Mouse (Mus musculus) heart, embryonic 16.5 days (tissue): ENCODE data around the gene Mia3. TPM values are rescaled to one million over a fixed set of nuclear protein-coding genes. Genes with fewer than 3 reads are reported as not detected.
"Not testable (repeated sequence)": the region's sequence is repeated elsewhere in the genome, so short reads cannot be mapped to it uniquely, and the experiment has no call there.

Source experiments
- ATAC-seq: fragments of 200-750 bp; cut with Nextera tagmentation; replicated peaks from 2 replicates; pipeline ENCODE4 v1.8.0; 2017; ENCODE audit warnings: moderate number of reproducible peaks; ENCODE audit not compliant: insufficient read depth, low FRiP score; ENCODE audit errors: extremely low read depth
- H3K27ac ChIP-seq: fragments of 300-500 bp; sonication (generic); 2 replicates; pipeline ENCODE4 v1.5.1; 2014; ENCODE audit warnings: mild to moderate bottlenecking, low read length, control low read depth, moderate library complexity
- H3K27me3 ChIP-seq: fragments of 300-500 bp; sonication (generic); 2 replicates; pipeline ENCODE4 v1.6.1; 2014; ENCODE audit warnings: low read length, mixed read lengths; ENCODE audit not compliant: control insufficient read depth, insufficient read depth
- H3K36me3 ChIP-seq: fragments of 300-500 bp; sonication (generic); 2 replicates; pipeline ENCODE4 v1.6.1; 2014; ENCODE audit not compliant: control insufficient read depth, insufficient read depth
- H3K4me1 ChIP-seq: fragments of 300-500 bp; sonication (generic); 2 replicates; pipeline ENCODE4 v1.6.1; 2014; ENCODE audit warnings: low read length, mixed read lengths; ENCODE audit not compliant: control insufficient read depth, insufficient read depth
- H3K4me2 ChIP-seq: fragments of 300-500 bp; sonication (generic); 2 replicates; pipeline ENCODE4 v1.6.1; 2014; ENCODE audit warnings: low read depth, mild to moderate bottlenecking, control low read depth, low read length
- H3K4me3 ChIP-seq: fragments of 300-500 bp; sonication (generic); 2 replicates; pipeline ENCODE4 v1.5.1; 2014; ENCODE audit warnings: mild to moderate bottlenecking, control low read depth, low read length
- H3K9ac ChIP-seq: fragments of 300-500 bp; sonication (generic); 2 replicates; pipeline ENCODE4 v1.6.1; 2014; ENCODE audit warnings: low read length, control low read depth
- H3K9me3 ChIP-seq: fragments of 300-500 bp; sonication (generic); replicated peaks from 2 replicates; pipeline ENCODE4 v1.6.1; 2016; ENCODE audit warnings: low read length; ENCODE audit not compliant: control insufficient read depth
- WGBS: fragments of 180-500 bp; shearing (Covaris S2); extraction: QIAGEN DNeasy Blood & Tissue Kit; methylation state at CpG from one replicate; pipeline ENCODE4 v1.1.7; 2014; 5-methylcytosine and 5-hydroxymethylcytosine counted together
- polyA plus RNA-seq: library from polyadenylated mRNA; unstranded; fragments of >200 nt; fragmentation: Nextera tagmentation; extraction: Ambion mirVana; gene quantifications from 2 replicates; pipeline ENCODE4 v1.2.1, GENCODE M21; 2015

Gene Mia3
- 57.7 and 66.7 TPM in 2 replicates for polyA plus RNA-seq

- peaks cover 12% of the 10 kb centered on the region for H3K4me1 ChIP-seq
- H3K27me3 ChIP-seq = no peaks in the 10 kb centered on the region
- H3K9ac ChIP-seq = peak within 1 kb of the TSS; percentile 89
- H3K9me3 ChIP-seq = peaks cover under 1% of the 10 kb centered on the region
- under 1% methylated on average over 46 of the region's 51 CpGs for whole genome bisulfite sequencing
- peaks cover 4% of the 10 kb centered on the region; the same call in 1 of the 2 replicates for H3K36me3 ChIP-seq
- peak; percentile 99 for ATAC-seq
- H3K4me3 ChIP-seq = peak within 1 kb of the TSS; percentile 77
- peak within 1 kb of the TSS; percentile 53; the same call in 1 of the 2 replicates for H3K27ac ChIP-seq
- peak within 1 kb of the TSS; percentile 86 for H3K4me2 ChIP-seq
Measured at GRCm38 (mm10) chr1:183369427-183370014, at the start of gene Mia3. TSS of gene Mia3 (minus strand) at chr1:183369553.

- no peaks in the 10 kb centered on the region for H3K4me1 ChIP-seq
- H3K36me3 ChIP-seq = no peaks in the 10 kb centered on the region
- ATAC-seq = no peak
- no peak within 1 kb of the TSS for H3K27ac ChIP-seq
- peaks cover 3% of the 10 kb centered on the region; the same call in 1 of the 2 replicates for H3K9me3 ChIP-seq
- 72% methylated on average over 12 of the region's 12 CpGs for WGBS
- no peak within 1 kb of the TSS for H3K4me3 ChIP-seq
- H3K27me3 ChIP-seq = no peaks in the 10 kb centered on the region
- no peak within 1 kb of the TSS for H3K9ac ChIP-seq
- H3K4me2 ChIP-seq = no peak within 1 kb of the TSS
Measured at GRCm38 (mm10) chr1:183417873-183418272, 48.5 kb upstream of the Mia3 start, which contains the start of gene Hhipl2. TSS of gene Hhipl2 (plus strand) at chr1:183418215.

- Histone ChIP-seq H3K27ac (no peak overlapping the region), H3K9me3 (0 out of 2 replicates have a peak, but pooled peaks cover 3% of the 10 kb centered on the region), H3K9ac (no peak overlapping the region), H3K4me1 (no peaks in the 10 kb centered on the region), H3K36me3 (peaks cover 16% of the 10 kb centered on the region; the same call in 1 of the 2 replicates), H3K4me3 (no peak overlapping the region), H3K27me3 (no peaks in the 10 kb centered on the region), H3K4me2 (no peak overlapping the region)
- 85% methylated on average over 15 of the region's 15 CpGs for WGBS
- ATAC-seq = no peak
Measured at GRCm38 (mm10) chr1:183414081-183414727, 44.9 kb upstream of the Mia3 start.

GRCm38 (mm10) chr1:183403396-183403795, 34.0 kb upstream of the Mia3 start:
- Histone ChIP-seq H3K4me1 (no peaks in the 10 kb centered on the region), H3K4me3 (no peak overlapping the region), H3K9me3 (no peaks in the 10 kb centered on the region), H3K27me3 (no peaks in the 10 kb centered on the region), H3K4me2 (no peak overlapping the region), H3K27ac (no peak overlapping the region), H3K36me3 (peaks cover 50% of the 10 kb centered on the region), H3K9ac (no peak overlapping the region)
- WGBS = 90% methylated on average over 3 of the region's 3 CpGs
- no peak for ATAC-seq

GRCm38 (mm10) chr1:183388426-183389406, 19.4 kb upstream of the Mia3 start, which contains the start of gene Taf1a:
TSS of gene Taf1a (plus strand) at chr1:183388981.
- 0 out of 2 replicates have a peak, but pooled peaks cover 4% of the 10 kb centered on the region for H3K27me3 ChIP-seq
- H3K4me3 ChIP-seq = peak within 1 kb of the TSS; percentile 77
- H3K36me3 ChIP-seq = no peaks in the 10 kb centered on the region
- peak within 1 kb of the TSS; percentile 73 for H3K9ac ChIP-seq
- no peaks in the 10 kb centered on the region for H3K9me3 ChIP-seq
- ATAC-seq = peak; percentile 99
- peak within 1 kb of the TSS; percentile 94 for H3K4me2 ChIP-seq
- WGBS = 6% methylated on average over 44 of the region's 44 CpGs
- peak within 1 kb of the TSS; percentile 50 for H3K27ac ChIP-seq
- H3K4me1 ChIP-seq = peaks cover 7% of the 10 kb centered on the region

GRCm38 (mm10) chr1:183387421-183387820, 18.1 kb upstream of the Mia3 start:
- H3K4me3 ChIP-seq, ATAC-seq, H3K9me3 ChIP-seq, H3K4me1 ChIP-seq, H3K9ac ChIP-seq, H3K36me3 ChIP-seq, H3K27ac ChIP-seq, H3K27me3 ChIP-seq, H3K4me2 ChIP-seq: not testable (repeated sequence)
- WGBS = 88% methylated on average over 3 of the region's 3 CpGs

- no peak overlapping the region for H3K27ac ChIP-seq
- no peak for ATAC-seq
- no peaks in the 10 kb centered on the region for H3K36me3 ChIP-seq
- H3K27me3 ChIP-seq = 0 out of 2 replicates have a peak, but pooled peaks cover 4% of the 10 kb centered on the region
- H3K4me2 ChIP-seq = no peak overlapping the region
- WGBS = 65% methylated on average over 2 of the region's 2 CpGs
- peaks cover 3% of the 10 kb centered on the region; the same call in 1 of the 2 replicates for H3K9me3 ChIP-seq
- H3K4me1 ChIP-seq = no peaks in the 10 kb centered on the region
- no peak overlapping the region for H3K9ac ChIP-seq
- H3K4me3 ChIP-seq = no peak overlapping the region
Measured at GRCm38 (mm10) chr1:183382621-183383020, 13.3 kb upstream of the Mia3 start.

- Histone ChIP-seq H3K36me3 (no peaks in the 10 kb centered on the region), H3K4me3 (no peak overlapping the region), H3K4me2 (no peak overlapping the region), H3K27ac (no peak overlapping the region), H3K4me1 (no peaks in the 10 kb centered on the region), H3K9me3 (peaks cover 3% of the 10 kb centered on the region; the same call in 1 of the 2 replicates), H3K9ac (no peak overlapping the region), H3K27me3 (0 out of 2 replicates have a peak, but pooled peaks cover 4% of the 10 kb centered on the region)
- no peak for ATAC-seq
- 66% methylated on average over 5 of the region's 5 CpGs for WGBS
Measured at GRCm38 (mm10) chr1:183381816-183382215, 12.5 kb upstream of the Mia3 start.
